ENCODE assay signal across 15 mouse cellular contexts in genomic region chr12:79588831-79589230, GRCm38 (mm10).
"Had no signal": no experiment of that assay in that cellular context is flagged by ENCODE, and none has a peak within 500 bp of the region (broad histone marks: within the 10 kb centered on the region; RNA-seq: fewer than 3 reads in every experiment).

No protein-coding gene starts in this region.

- ATAC-seq: intestine, postnatal 0 days; liver, postnatal 0 days had no signal

- H3K27me3 ChIP-seq: hindbrain, embryonic 15.5 days; kidney, embryonic 15.5 days had no signal

- DNase-seq: kidney, adult 8-10 months; kidney, postnatal 10 days; kidney, postnatal 36 days; layer of hippocampus, adult 9-11 months; liver, postnatal 0 days; midbrain, embryonic 14.5 days; retina, postnatal 1 day; right cerebral cortex, postnatal 25 days; spleen, adult 18-20 months; thymus, adult 18-20 months had no signal

- H3K4me1 ChIP-seq: hindbrain, embryonic 15.5 days had no signal

- H3K9me3 ChIP-seq: hindbrain, embryonic 15.5 days; kidney, embryonic 15.5 days had no signal

- H3K27ac ChIP-seq: hindbrain, embryonic 15.5 days; kidney, embryonic 15.5 days; liver, embryonic 14.5 days; macrophage had no signal

- H3K4me3 ChIP-seq: hindbrain, embryonic 15.5 days; kidney, embryonic 15.5 days had no signal

- H3K4me2 ChIP-seq: hindbrain, embryonic 15.5 days; kidney, embryonic 15.5 days had no signal

- H3K36me3 ChIP-seq: hindbrain, embryonic 15.5 days; kidney, embryonic 15.5 days had no signal

- H3K9ac ChIP-seq: hindbrain, embryonic 15.5 days; kidney, embryonic 15.5 days; liver, embryonic 14.5 days; liver, postnatal 0 days had no signal
